Mouse (Mus musculus) liver, embryonic 14.5 days (tissue): ENCODE results near the gene Stx18. TPM values are rescaled to one million over a fixed set of nuclear protein-coding genes. Genes with fewer than 3 reads are reported as not detected.

ENCODE experiments used
- ATAC-seq: fragments of 200-750 bp; cut with Nextera tagmentation; 2 replicates; pipeline ENCODE4 v1.8.0; 2017; ENCODE audit warnings: moderate number of reproducible peaks, mild to moderate bottlenecking, moderate library complexity; ENCODE audit not compliant: insufficient read depth
- DNase-seq, 3 experiments: peaks; one replicate each; pipeline ENCODE4 v3.0.0-alpha.2; 2012 to 2013; ENCODE audit warnings: low read depth in 3 of 3, low spot score in 3 of 3
- H3K27ac ChIP-seq: fragments of 300-500 bp; sonication (generic); 2 replicates; pipeline ENCODE4 v1.5.1; 2014; ENCODE audit warnings: moderate library complexity, mild to moderate bottlenecking, control low read depth, inconsistent platforms
- H3K27me3 ChIP-seq: fragments of 300-500 bp; sonication (generic); 2 replicates; pipeline ENCODE4 v1.6.1; 2014; ENCODE audit warnings: mild to moderate bottlenecking, low read length, moderate library complexity; ENCODE audit not compliant: control insufficient read depth, insufficient read depth
- H3K36me3 ChIP-seq: fragments of 300-500 bp; sonication (generic); replicated peaks from 2 replicates; pipeline ENCODE4 v1.6.1; 2014; ENCODE audit warnings: low read depth; ENCODE audit not compliant: control insufficient read depth, insufficient read depth
- H3K4me1 ChIP-seq, 2 experiments: fragments of 200-500 bp in 1 of 2; fragments of 300-500 bp in 1 of 2; sonication (generic) in 1 of 2; replicated peaks; 2 replicates each; pipeline ENCODE4 v1.6.1; 2012 to 2014; ENCODE audit warnings: antibody characterized with exemption in 1 of 2, inconsistent platforms in 1 of 2, low read length in 1 of 2; ENCODE audit not compliant: control insufficient read depth in 2 of 2, insufficient read depth in 2 of 2
- H3K4me2 ChIP-seq: fragments of 300-500 bp; sonication (generic); 2 replicates; pipeline ENCODE4 v1.6.1; 2014; ENCODE audit warnings: low read depth, mild to moderate bottlenecking, control low read depth, moderate library complexity
- H3K4me3 ChIP-seq, 2 experiments: fragments of 200-500 bp in 1 of 2; fragments of 300-500 bp in 1 of 2; sonication (generic) in 1 of 2; 2 replicates each; pipeline ENCODE4 v1.5.1; 2012 to 2014; ENCODE audit warnings: low read depth in 2 of 2, low read length in 2 of 2, mild to moderate bottlenecking in 2 of 2, control low read depth in 1 of 2, inconsistent platforms in 1 of 2, moderate library complexity in 1 of 2; ENCODE audit not compliant: insufficient read depth in 1 of 2
- H3K9ac ChIP-seq: fragments of 300-500 bp; sonication (generic); replicated peaks from 2 replicates; pipeline ENCODE4 v1.6.1; 2014; ENCODE audit warnings: mild to moderate bottlenecking, control low read depth, moderate library complexity
- H3K9me3 ChIP-seq: fragments of 300-500 bp; sonication (generic); 2 replicates; pipeline ENCODE4 v1.6.1; 2016; ENCODE audit warnings: low read length, mixed read lengths; ENCODE audit not compliant: control insufficient read depth
- CTCF ChIP-seq: IDR thresholded peaks from 2 replicates; pipeline ENCODE4 v1.5.1; 2016; ENCODE audit warnings: antibody characterized with exemption, low read depth, control low read depth
- EP300 ChIP-seq: IDR thresholded peaks from 2 replicates; pipeline ENCODE4 v1.6.1; 2016; ENCODE audit warnings: antibody characterized with exemption, low read depth
- WGBS: fragments of 180-500 bp; shearing (Covaris S2); extraction: QIAGEN DNeasy Blood & Tissue Kit; methylation state at CpG from one replicate; pipeline ENCODE4 v1.1.7; 2014; ENCODE audit not compliant: insufficient replicate concordance; 5-methylcytosine and 5-hydroxymethylcytosine counted together
- polyA plus RNA-seq, 2 experiments: library from polyadenylated mRNA; depleted of rRNA in 1 of 2; stranded (reverse) in 1 of 2; unstranded in 1 of 2; fragments of >200 nt; fragmentation: Nextera tagmentation in 1 of 2; extraction: Ambion mirVana in 1 of 2; gene quantifications; 2 replicates each; pipeline versions ENCODE4 v1.2.1 to v1.2.3; 2012 to 2014

The Stx18 gene
- polyA plus RNA-seq, 2 experiments: 8.0 to 12.6 TPM

GRCm38 (mm10) chr5:38084616-38085015 is 46.1 kb downstream of the Stx18 start:
- DNase-seq: no peak

DNA sequence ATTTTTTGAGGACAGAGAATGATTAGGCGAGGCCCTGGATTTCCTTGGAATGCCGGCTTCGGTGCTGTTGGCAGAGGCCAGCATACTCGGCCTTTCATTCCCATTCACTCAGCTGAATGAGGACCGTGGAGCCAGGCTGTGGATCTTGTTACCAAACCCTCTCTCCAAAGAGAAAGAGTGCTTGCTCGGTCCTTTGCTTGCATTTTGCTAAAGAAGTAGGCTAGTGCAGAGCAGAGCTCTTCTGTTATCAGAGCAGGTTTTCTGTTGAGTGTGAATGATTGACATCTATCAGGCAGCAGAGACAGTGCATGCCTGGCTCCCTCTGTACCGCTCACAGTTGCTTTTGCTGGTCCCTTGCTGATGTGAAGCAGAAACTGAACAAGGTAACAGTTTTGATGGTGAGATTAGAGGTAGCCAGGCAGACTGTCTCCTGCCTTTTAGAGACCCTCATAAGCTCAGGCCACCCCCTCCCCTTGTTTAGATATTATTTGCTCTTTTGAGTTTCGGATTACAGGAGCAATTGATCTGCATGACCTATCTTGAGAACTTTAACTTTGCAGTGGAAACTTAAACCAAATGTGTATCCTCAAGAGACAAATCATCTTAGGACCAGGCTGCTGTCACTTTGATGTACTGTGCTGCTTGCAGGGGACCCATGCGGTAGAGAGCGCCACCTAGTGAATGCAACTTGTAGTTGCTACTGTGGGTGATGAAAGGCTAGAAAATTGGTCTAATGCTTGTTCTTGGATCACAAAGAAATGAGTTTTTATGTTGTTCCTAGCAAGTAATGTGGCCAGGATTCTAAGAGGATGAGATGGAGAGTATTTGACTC is 47.2 kb downstream of the Stx18 start:
- no peak for ATAC-seq

More at GRCm38 (mm10) chr5:38084616-38085015, 46.1 kb downstream of the Stx18 start:
- Histone ChIP-seq H3K9ac (no peak overlapping the region), H3K4me2 (no peak overlapping the region), H3K36me3 (no peaks in the 10 kb centered on the region), H3K4me3 (no peak overlapping the region), H3K27me3 (no peaks in the 10 kb centered on the region), H3K9me3 (no peaks in the 10 kb centered on the region), H3K27ac (no peak overlapping the region), H3K4me1 (no peaks in the 10 kb centered on the region)
- WGBS: 55% methylated on average over 8 of the region's 8 CpGs
- TF ChIP-seq EP300 (no peak), CTCF (no peak)
- ATAC-seq: no peak

DNA sequence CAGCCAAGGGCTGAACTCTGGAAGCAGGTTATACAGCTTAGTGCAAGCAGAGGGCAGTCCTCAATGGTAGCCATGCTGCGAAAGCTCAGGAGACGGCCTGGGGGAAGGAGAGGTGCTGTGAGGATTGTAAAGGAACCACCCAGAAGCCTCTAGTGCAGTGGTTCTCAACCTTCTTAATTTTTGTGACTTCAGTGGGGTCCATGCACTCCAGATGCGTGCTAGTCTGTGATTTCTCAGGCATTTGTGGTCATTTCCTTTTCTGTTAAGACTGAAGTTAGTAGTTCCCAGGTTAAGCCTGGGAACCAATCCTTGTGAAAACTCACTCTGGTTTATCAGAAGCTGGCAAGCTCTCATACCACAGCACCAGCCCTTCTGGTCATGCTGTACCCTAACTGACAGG is 51.6 kb downstream of the Stx18 start:
- no peaks in the 10 kb centered on the region for H3K27me3 ChIP-seq
- no peaks in the 10 kb centered on the region for H3K9me3 ChIP-seq
- H3K27ac ChIP-seq: no peak overlapping the region
- H3K4me1 ChIP-seq: no peaks in the 10 kb centered on the region
- no peak overlapping the region for H3K9ac ChIP-seq
- H3K4me3 ChIP-seq: no peak overlapping the region
- no peaks in the 10 kb centered on the region for H3K36me3 ChIP-seq
- ATAC-seq (no peak), DNase-seq (no peak)
- H3K4me2 ChIP-seq: no peak overlapping the region
- WGBS: 68% methylated on average over 3 of the region's 3 CpGs
- TF ChIP-seq CTCF: no peak
- no peak for TF ChIP-seq EP300

More for the DNA sequence above, 47.2 kb downstream of the Stx18 start:
- no peaks in the 10 kb centered on the region for H3K9me3 ChIP-seq
- H3K4me3 ChIP-seq: no peak overlapping the region
- no peaks in the 10 kb centered on the region for H3K4me1 ChIP-seq
- no peaks in the 10 kb centered on the region for H3K36me3 ChIP-seq
- no peak overlapping the region for H3K9ac ChIP-seq
- no peak for TF ChIP-seq EP300
- peak; percentile 85 for TF ChIP-seq CTCF
- H3K4me2 ChIP-seq: no peak overlapping the region
- 46% methylated on average over 10 of the region's 10 CpGs for WGBS
- no peak overlapping the region for H3K27ac ChIP-seq
- DNase-seq: peak; percentile 6 to 20 (median 7)
- no peaks in the 10 kb centered on the region for H3K27me3 ChIP-seq

DNA sequence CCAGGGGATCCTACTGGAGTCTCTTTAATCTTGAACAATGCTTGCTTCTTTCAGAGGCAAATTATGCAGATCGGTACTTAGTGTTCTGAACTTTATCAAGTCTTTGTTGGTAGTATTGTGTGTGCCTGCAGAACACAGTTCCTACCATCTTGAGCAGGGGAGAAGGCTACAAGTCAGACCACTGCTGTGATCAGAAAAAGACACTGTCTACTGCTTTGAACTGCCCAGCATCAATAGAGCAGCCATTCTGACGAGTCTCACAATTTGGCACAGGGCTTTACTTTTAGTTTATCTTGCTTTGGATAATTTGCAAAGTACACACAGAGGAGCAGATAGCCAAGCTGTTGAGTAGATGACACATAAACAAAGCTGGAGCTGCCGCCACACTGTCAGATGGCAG is 52.0 kb downstream of the Stx18 start:
- H3K27ac ChIP-seq: no peak overlapping the region
- no peak for DNase-seq
- WGBS: 67% methylated on average over 3 of the region's 3 CpGs
- no peaks in the 10 kb centered on the region for H3K27me3 ChIP-seq
- no peaks in the 10 kb centered on the region for H3K36me3 ChIP-seq
- TF ChIP-seq EP300 (no peak), CTCF (no peak)
- H3K9me3 ChIP-seq: no peaks in the 10 kb centered on the region
- ATAC-seq: no peak
- H3K9ac ChIP-seq: no peak overlapping the region
- no peaks in the 10 kb centered on the region for H3K4me1 ChIP-seq
- no peak overlapping the region for H3K4me3 ChIP-seq
- H3K4me2 ChIP-seq: no peak overlapping the region

GRCm38 (mm10) chr5:38091046-38091965 is 52.8 kb downstream of the Stx18 start:
- no peak overlapping the region for H3K4me2 ChIP-seq
- 45% methylated on average over 8 of the region's 8 CpGs for WGBS
- H3K9ac ChIP-seq: no peak overlapping the region
- H3K4me1 ChIP-seq: no peaks in the 10 kb centered on the region
- H3K27ac ChIP-seq: no peak overlapping the region
- no peak overlapping the region for H3K4me3 ChIP-seq
- TF ChIP-seq CTCF (peak; percentile 69), EP300 (no peak)
- H3K36me3 ChIP-seq: no peaks in the 10 kb centered on the region
- DNase-seq: peak in 2 of 3 experiments; percentile 22 to 23
- H3K27me3 ChIP-seq: no peaks in the 10 kb centered on the region
- no peaks in the 10 kb centered on the region for H3K9me3 ChIP-seq
- ATAC-seq: no peak
